Mouse (Mus musculus): ENCODE results near the gene Spon1. TPM values are rescaled to one million over a fixed set of nuclear protein-coding genes. Genes with fewer than 3 reads are reported as not detected.

Spon1 gene
- polyA plus RNA-seq, 1 experiment, result 1.8 TPM

DNA sequence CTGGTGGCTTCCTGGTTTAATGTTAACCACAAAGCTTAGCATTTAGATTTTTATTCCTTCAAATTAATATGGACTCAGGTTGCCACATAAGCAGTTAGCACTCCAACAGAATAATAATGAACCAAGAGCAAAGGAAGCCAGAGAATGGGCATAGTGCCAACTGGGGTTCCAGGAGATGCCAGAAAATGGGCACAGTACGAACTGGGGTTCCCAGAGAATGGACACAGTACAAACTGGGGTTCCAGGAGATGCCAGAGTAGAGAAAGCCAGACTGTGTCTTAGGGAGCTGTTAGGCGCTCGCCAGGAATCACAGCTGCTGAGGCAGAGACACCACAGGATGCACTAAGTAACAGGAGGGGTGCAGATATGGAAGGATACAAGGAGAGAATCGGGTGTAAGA is 271.4 kb downstream of the Spon1 start:
- Histone ChIP-seq H3K27ac (ENCODE audit: insufficient read depth, low read length) (no peak overlapping the region), H3K36me3 (ENCODE audit: control insufficient read depth, insufficient read depth, low read length, poor library complexity, severe bottlenecking) (no peaks in the 10 kb centered on the region; the same call in 1 of the 2 replicates), H3K9me3 (replicated peaks; ENCODE audit: control insufficient read depth, insufficient read depth, low read length, poor library complexity, severe bottlenecking) (no peaks in the 10 kb centered on the region), H3K4me3 (ENCODE audit: low read depth, low read length) (no peak overlapping the region), H3K9ac (ENCODE audit: low read depth, poor library complexity, severe bottlenecking) (no peak overlapping the region), H3K4me1 (ENCODE audit: control insufficient read depth, insufficient read depth, low read length) (no peaks in the 10 kb centered on the region), H3K27me3 (ENCODE audit: control insufficient read depth, insufficient read depth, low read length, poor library complexity, severe bottlenecking) (no peaks in the 10 kb centered on the region)
- no peak for TF ChIP-seq POLR2A (IDR thresholded peaks at IDR 0.05; ENCODE audit: insufficient read depth, low read length)
- no peak for TF ChIP-seq CTCF (IDR thresholded peaks at IDR 0.05; ENCODE audit: low read depth, low read length)
- TF ChIP-seq EP300 (IDR thresholded peaks at IDR 0.05; ENCODE audit: insufficient read depth, low read depth, low read length), result no peak

DNA sequence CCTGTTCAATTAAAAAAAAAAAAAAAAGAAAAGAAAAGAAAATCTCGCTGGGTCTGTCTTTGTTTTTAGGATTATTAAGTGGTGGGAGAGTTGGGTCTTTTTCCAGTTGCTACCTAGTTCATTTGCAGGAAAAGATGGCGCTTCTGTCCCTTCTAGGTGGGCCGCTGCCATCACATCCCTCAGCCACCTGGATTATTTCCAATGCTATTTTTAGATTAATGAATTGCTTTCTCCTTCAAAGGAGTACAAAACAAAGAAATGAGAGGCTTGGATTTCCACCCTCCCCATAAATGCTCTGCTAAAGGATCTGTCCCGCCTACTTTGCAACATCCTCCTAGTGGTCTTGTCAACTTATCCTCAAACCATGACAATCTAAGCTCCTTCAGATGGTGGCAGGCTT is 275.6 kb downstream of the Spon1 start:
- H3K9me3 ChIP-seq (replicated peaks; ENCODE audit: control insufficient read depth, insufficient read depth, low read length, poor library complexity, severe bottlenecking), result no peaks in the 10 kb centered on the region
- no peaks in the 10 kb centered on the region; the same call in 1 of the 2 replicates for H3K36me3 ChIP-seq (ENCODE audit: control insufficient read depth, insufficient read depth, low read length, poor library complexity, severe bottlenecking)
- H3K9ac ChIP-seq (ENCODE audit: low read depth, poor library complexity, severe bottlenecking), result no peak overlapping the region
- no peaks in the 10 kb centered on the region for H3K27me3 ChIP-seq (ENCODE audit: control insufficient read depth, insufficient read depth, low read length, poor library complexity, severe bottlenecking)
- H3K4me1 ChIP-seq (ENCODE audit: control insufficient read depth, insufficient read depth, low read length), result no peaks in the 10 kb centered on the region
- no peak overlapping the region for H3K27ac ChIP-seq (ENCODE audit: insufficient read depth, low read length)
- no peak overlapping the region for H3K4me3 ChIP-seq (ENCODE audit: low read depth, low read length)
- TF ChIP-seq POLR2A (IDR thresholded peaks at IDR 0.05; ENCODE audit: insufficient read depth, low read length) (no peak), CTCF (IDR thresholded peaks at IDR 0.05; ENCODE audit: low read depth, low read length) (no peak), EP300 (IDR thresholded peaks at IDR 0.05; ENCODE audit: insufficient read depth, low read depth, low read length) (no peak)

DNA sequence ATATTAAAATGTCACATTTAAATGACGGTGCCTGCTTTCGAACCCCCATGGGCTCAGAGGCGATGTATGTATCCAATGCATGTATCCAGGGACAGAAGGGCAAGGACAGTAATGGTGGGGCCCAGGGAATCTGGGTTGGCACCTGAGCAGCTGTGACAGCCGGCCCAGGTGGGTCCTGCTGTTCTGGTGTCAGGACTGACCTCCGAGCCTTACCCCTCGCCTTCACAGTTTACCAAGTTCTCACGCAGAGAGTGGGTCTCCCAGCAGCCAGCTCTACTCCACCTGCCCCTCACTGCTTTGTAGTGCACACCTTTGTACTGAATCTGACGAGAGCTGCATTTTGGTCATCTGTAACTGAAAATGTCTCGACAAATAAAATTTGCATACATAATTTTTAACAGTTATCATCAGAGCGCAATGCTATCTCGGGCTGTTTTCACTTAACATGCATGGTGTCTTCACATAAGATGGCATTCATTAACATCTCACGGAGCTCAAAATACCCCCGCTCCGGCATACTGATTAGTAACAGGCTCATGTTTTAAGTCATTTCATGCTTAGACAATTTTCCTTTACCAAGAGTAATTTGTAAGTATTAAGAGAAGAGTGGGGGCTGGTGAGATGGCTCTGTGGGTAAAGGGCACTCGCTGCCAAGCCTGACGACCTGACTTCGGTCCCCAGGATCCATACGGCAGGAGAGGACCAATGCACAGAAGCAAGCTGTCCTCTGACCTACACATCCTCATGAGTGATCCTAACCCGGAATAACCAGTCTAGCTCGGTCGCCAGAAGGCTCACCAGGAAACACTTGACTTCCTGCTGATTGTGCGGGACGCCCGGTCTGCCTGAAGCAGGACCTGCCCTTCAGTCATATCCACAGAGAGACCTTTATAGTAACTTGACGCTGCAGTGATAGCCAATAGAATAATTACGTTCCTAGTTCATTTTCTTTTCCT is 277.5 kb downstream of the Spon1 start:
- Histone ChIP-seq H3K4me1 (ENCODE audit: control insufficient read depth, insufficient read depth, low read length) (no peaks in the 10 kb centered on the region), H3K9me3 (replicated peaks; ENCODE audit: control insufficient read depth, insufficient read depth, low read length, poor library complexity, severe bottlenecking) (no peaks in the 10 kb centered on the region), H3K27me3 (ENCODE audit: control insufficient read depth, insufficient read depth, low read length, poor library complexity, severe bottlenecking) (no peaks in the 10 kb centered on the region), H3K27ac (ENCODE audit: insufficient read depth, low read length) (no peak overlapping the region), H3K36me3 (ENCODE audit: control insufficient read depth, insufficient read depth, low read length, poor library complexity, severe bottlenecking) (peaks cover 13% of the 10 kb centered on the region), H3K9ac (ENCODE audit: low read depth, poor library complexity, severe bottlenecking) (no peak overlapping the region), H3K4me3 (ENCODE audit: low read depth, low read length) (no peak overlapping the region)
- TF ChIP-seq POLR2A (IDR thresholded peaks at IDR 0.05; ENCODE audit: insufficient read depth, low read length) (no peak), EP300 (IDR thresholded peaks at IDR 0.05; ENCODE audit: insufficient read depth, low read depth, low read length) (no peak), CTCF (IDR thresholded peaks at IDR 0.05; ENCODE audit: low read depth, low read length) (no peak)

DNA sequence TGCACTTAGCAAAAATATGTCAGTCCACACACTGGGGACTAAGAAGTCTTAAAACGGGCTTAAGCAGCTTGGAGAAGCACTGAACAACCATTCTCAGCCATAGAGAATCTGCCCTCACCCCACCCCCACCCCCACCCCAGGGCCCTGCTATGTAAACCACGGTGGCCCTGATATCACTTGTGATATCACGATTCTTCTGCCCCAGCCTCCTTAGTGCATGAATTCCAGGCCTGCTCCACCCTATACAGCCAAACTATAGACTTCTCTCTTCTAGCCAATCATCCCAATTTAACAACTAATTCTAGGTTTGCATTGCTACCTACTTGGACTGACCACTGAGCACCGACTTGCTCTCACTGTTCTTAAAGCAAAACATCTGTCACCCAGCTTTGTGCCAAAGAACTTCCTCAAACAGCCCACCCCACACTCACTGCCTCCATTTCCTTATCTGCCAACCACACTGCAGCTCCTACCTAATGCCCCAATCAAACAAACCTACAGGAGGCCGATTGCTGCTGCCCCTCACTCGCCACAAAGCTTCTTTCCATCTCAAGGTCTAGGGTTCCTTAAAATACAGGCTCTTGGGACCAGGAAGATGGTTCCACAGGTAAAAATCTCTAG is 278.2 kb downstream of the Spon1 start:
- Histone ChIP-seq H3K27ac (ENCODE audit: insufficient read depth, low read length) (no peak overlapping the region), H3K27me3 (ENCODE audit: control insufficient read depth, insufficient read depth, low read length, poor library complexity, severe bottlenecking) (no peaks in the 10 kb centered on the region), H3K4me3 (ENCODE audit: low read depth, low read length) (no peak overlapping the region), H3K4me1 (ENCODE audit: control insufficient read depth, insufficient read depth, low read length) (no peaks in the 10 kb centered on the region), H3K36me3 (ENCODE audit: control insufficient read depth, insufficient read depth, low read length, poor library complexity, severe bottlenecking) (peaks cover 13% of the 10 kb centered on the region), H3K9ac (ENCODE audit: low read depth, poor library complexity, severe bottlenecking) (no peak overlapping the region), H3K9me3 (replicated peaks; ENCODE audit: control insufficient read depth, insufficient read depth, low read length, poor library complexity, severe bottlenecking) (no peaks in the 10 kb centered on the region)
- TF ChIP-seq EP300 (IDR thresholded peaks at IDR 0.05; ENCODE audit: insufficient read depth, low read depth, low read length) (no peak), POLR2A (IDR thresholded peaks at IDR 0.05; ENCODE audit: insufficient read depth, low read length) (no peak), CTCF (IDR thresholded peaks at IDR 0.05; ENCODE audit: low read depth, low read length) (no peak)

DNA sequence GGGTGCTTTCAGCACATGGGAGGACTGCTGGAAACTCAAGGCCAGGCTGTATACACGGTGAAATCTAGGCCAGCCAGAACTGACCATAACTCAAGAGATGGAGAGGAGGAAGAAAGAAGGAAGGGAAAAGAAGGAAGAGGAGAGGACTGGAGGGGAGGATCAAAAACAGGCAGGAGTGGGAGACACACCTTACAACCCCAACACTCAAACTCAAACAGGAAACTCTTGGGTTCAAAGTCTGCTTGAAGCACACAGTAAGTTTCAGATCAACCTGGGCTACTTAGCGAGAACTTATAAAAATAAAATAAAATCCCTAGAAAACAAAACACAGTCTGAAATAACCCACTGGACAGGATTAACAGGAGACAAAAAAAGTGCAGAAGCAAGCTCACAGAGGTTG is 280.0 kb downstream of the Spon1 start:
- Histone ChIP-seq H3K36me3 (ENCODE audit: control insufficient read depth, insufficient read depth, low read length, poor library complexity, severe bottlenecking) (peaks cover 19% of the 10 kb centered on the region), H3K9ac (ENCODE audit: low read depth, poor library complexity, severe bottlenecking) (no peak overlapping the region), H3K4me3 (ENCODE audit: low read depth, low read length) (no peak overlapping the region), H3K4me1 (ENCODE audit: control insufficient read depth, insufficient read depth, low read length) (no peaks in the 10 kb centered on the region), H3K27me3 (ENCODE audit: control insufficient read depth, insufficient read depth, low read length, poor library complexity, severe bottlenecking) (no peaks in the 10 kb centered on the region), H3K9me3 (replicated peaks; ENCODE audit: control insufficient read depth, insufficient read depth, low read length, poor library complexity, severe bottlenecking) (no peaks in the 10 kb centered on the region), H3K27ac (ENCODE audit: insufficient read depth, low read length) (no peak overlapping the region)
- no peak for TF ChIP-seq EP300 (IDR thresholded peaks at IDR 0.05; ENCODE audit: insufficient read depth, low read depth, low read length)
- no peak for TF ChIP-seq CTCF (IDR thresholded peaks at IDR 0.05; ENCODE audit: low read depth, low read length)
- no peak for TF ChIP-seq POLR2A (IDR thresholded peaks at IDR 0.05; ENCODE audit: insufficient read depth, low read length)

DNA sequence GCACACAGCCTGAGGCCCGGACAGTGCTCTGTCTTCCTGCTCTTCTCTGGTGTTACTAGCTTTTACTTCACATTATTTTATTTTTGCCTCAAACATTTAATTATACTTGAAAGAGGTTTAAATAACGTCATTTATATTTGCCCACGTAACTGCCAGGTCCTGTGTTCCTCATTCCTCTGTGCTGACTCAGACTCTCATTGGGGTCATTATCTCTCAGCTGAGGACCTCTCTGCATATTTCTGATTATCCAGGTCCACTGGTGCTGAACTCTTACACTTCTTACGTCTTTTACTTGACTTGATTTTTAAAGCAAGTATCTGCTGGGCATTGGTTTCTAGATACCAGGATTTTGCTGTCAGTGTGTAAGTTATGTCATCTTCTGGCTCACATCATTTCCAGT is 287.9 kb downstream of the Spon1 start:
- TF ChIP-seq POLR2A (IDR thresholded peaks at IDR 0.05; ENCODE audit: insufficient read depth, low read length) (no peak), CTCF (IDR thresholded peaks at IDR 0.05; ENCODE audit: low read depth, low read length) (no peak), EP300 (IDR thresholded peaks at IDR 0.05; ENCODE audit: insufficient read depth, low read depth, low read length) (no peak)
- peaks cover 10% of the 10 kb centered on the region for H3K36me3 ChIP-seq (ENCODE audit: control insufficient read depth, insufficient read depth, low read length, poor library complexity, severe bottlenecking)
- H3K9ac ChIP-seq (ENCODE audit: low read depth, poor library complexity, severe bottlenecking), result no peak overlapping the region
- H3K4me3 ChIP-seq (ENCODE audit: low read depth, low read length), result no peak overlapping the region
- H3K27me3 ChIP-seq (ENCODE audit: control insufficient read depth, insufficient read depth, low read length, poor library complexity, severe bottlenecking), result no peaks in the 10 kb centered on the region
- H3K27ac ChIP-seq (ENCODE audit: insufficient read depth, low read length), result no peak overlapping the region; the same call in 1 of the 2 replicates
- no peaks in the 10 kb centered on the region for H3K4me1 ChIP-seq (ENCODE audit: control insufficient read depth, insufficient read depth, low read length)
- no peaks in the 10 kb centered on the region for H3K9me3 ChIP-seq (replicated peaks; ENCODE audit: control insufficient read depth, insufficient read depth, low read length, poor library complexity, severe bottlenecking)

Measured in ES-Bruce4 (cell line).